Mouse (Mus musculus) neural tube, embryonic 15.5 days (tissue): ENCODE data around the gene Prss29. TPM values are rescaled to one million over a fixed set of nuclear protein-coding genes. Genes with fewer than 3 reads are reported as not detected.

Experiments
- ATAC-seq: fragments of 200-750 bp; cut with Nextera tagmentation; 2 replicates; pipeline ENCODE4 v1.8.0; 2017; ENCODE audit warnings: mild to moderate bottlenecking, moderate TSS enrichment, moderate library complexity; ENCODE audit not compliant: low FRiP score
- H3K27ac ChIP-seq: fragments of 300-500 bp; sonication (generic); replicated peaks from 2 replicates; pipeline ENCODE4 v1.5.1; 2015; ENCODE audit warnings: mild to moderate bottlenecking, inconsistent platforms
- H3K27me3 ChIP-seq: fragments of 300-500 bp; sonication (generic); replicated peaks from 2 replicates; pipeline ENCODE4 v1.6.1; 2015; ENCODE audit warnings: inconsistent platforms
- H3K36me3 ChIP-seq: fragments of 300-500 bp; sonication (generic); 2 replicates; pipeline ENCODE4 v1.6.1; 2015; ENCODE audit warnings: inconsistent platforms
- H3K4me1 ChIP-seq: fragments of 300-500 bp; sonication (generic); 2 replicates; pipeline ENCODE4 v1.6.1; 2015; ENCODE audit warnings: inconsistent platforms
- H3K4me2 ChIP-seq: fragments of 300-500 bp; sonication (generic); 2 replicates; pipeline ENCODE4 v1.6.1; 2015; ENCODE audit warnings: inconsistent platforms, mild to moderate bottlenecking, moderate library complexity
- H3K4me3 ChIP-seq: fragments of 300-500 bp; sonication (generic); replicated peaks from 2 replicates; pipeline ENCODE4 v1.5.1; 2015; ENCODE audit warnings: mild to moderate bottlenecking, inconsistent platforms
- H3K9ac ChIP-seq: fragments of 300-500 bp; sonication (generic); replicated peaks from 2 replicates; pipeline ENCODE4 v1.6.1; 2015; ENCODE audit warnings: mild to moderate bottlenecking, inconsistent platforms
- H3K9me3 ChIP-seq: fragments of 300-500 bp; sonication (generic); replicated peaks from 2 replicates; pipeline ENCODE4 v1.6.1; 2016; ENCODE audit warnings: inconsistent platforms
- WGBS: fragments of 180-500 bp; shearing (Covaris S2); methylation state at CpG from one replicate; pipeline ENCODE4 v1.1.7; 2015; ENCODE audit warnings: mixed read lengths; 5-methylcytosine and 5-hydroxymethylcytosine counted together
- polyA plus RNA-seq: library from polyadenylated mRNA; unstranded; fragments of >200 nt; fragmentation: Nextera tagmentation; extraction: Ambion mirVana; gene quantifications from 2 replicates; pipeline ENCODE4 v1.2.1, GENCODE M21; 2015

The Prss29 gene
- polyA plus RNA-seq, 1 experiment from 2014 or later = not detected

- Histone ChIP-seq H3K27ac (no peak overlapping the region), H3K27me3 (no peaks in the 10 kb centered on the region), H3K9me3 (no peaks in the 10 kb centered on the region), H3K9ac (no peak overlapping the region), H3K4me3 (no peak overlapping the region), H3K4me1 (no peaks in the 10 kb centered on the region), H3K4me2 (no peak overlapping the region), H3K36me3 (no peaks in the 10 kb centered on the region)
- no peak for ATAC-seq
- WGBS = 82% methylated on average over 5 of the region's 5 CpGs
Measured at GRCm38 (mm10) chr17:25293495-25293894, 25.0 kb upstream of the Prss29 start.

- 75% methylated on average over 1 of the region's 1 CpGs for WGBS
- H3K27ac ChIP-seq = no peak overlapping the region
- H3K4me3 ChIP-seq = no peak overlapping the region
- H3K27me3 ChIP-seq = no peaks in the 10 kb centered on the region
- H3K4me1 ChIP-seq = no peaks in the 10 kb centered on the region
- ATAC-seq = no peak
- H3K9me3 ChIP-seq = no peaks in the 10 kb centered on the region
- no peaks in the 10 kb centered on the region for H3K36me3 ChIP-seq
- H3K4me2 ChIP-seq = no peak overlapping the region
- no peak overlapping the region for H3K9ac ChIP-seq
Measured at GRCm38 (mm10) chr17:25294111-25294510, 24.3 kb upstream of the Prss29 start.

GRCm38 (mm10) chr17:25298094-25298493 is 20.4 kb upstream of the Prss29 start, which contains the start of gene Prss34:
Gene Prss34 (plus strand): TSS chr17:25298394.
- no peak for ATAC-seq
- H3K27me3 ChIP-seq = no peaks in the 10 kb centered on the region; the same call in 1 of the 2 replicates
- no peaks in the 10 kb centered on the region for H3K9me3 ChIP-seq
- no peak within 1 kb of the TSS for H3K4me2 ChIP-seq
- no peak within 1 kb of the TSS for H3K27ac ChIP-seq
- no peaks in the 10 kb centered on the region for H3K36me3 ChIP-seq
- 80% methylated on average over 5 of the region's 5 CpGs for WGBS
- H3K4me1 ChIP-seq = no peaks in the 10 kb centered on the region
- no peak within 1 kb of the TSS for H3K4me3 ChIP-seq
- no peak within 1 kb of the TSS for H3K9ac ChIP-seq

GRCm38 (mm10) chr17:25308346-25308745 is 10.1 kb upstream of the Prss29 start, which contains the start of gene Prss28:
Gene Prss28 (plus strand): TSS chr17:25308646.
- Histone ChIP-seq H3K36me3 (no peaks in the 10 kb centered on the region), H3K4me2 (no peak within 1 kb of the TSS), H3K27ac (no peak within 1 kb of the TSS), H3K4me3 (no peak within 1 kb of the TSS), H3K27me3 (no peaks in the 10 kb centered on the region), H3K4me1 (no peaks in the 10 kb centered on the region), H3K9ac (no peak within 1 kb of the TSS), H3K9me3 (no peaks in the 10 kb centered on the region)
- 78% methylated on average over 4 of the region's 4 CpGs for WGBS
- ATAC-seq = no peak

- Histone ChIP-seq H3K9ac (no peak overlapping the region), H3K4me2 (no peak overlapping the region), H3K4me3 (no peak overlapping the region), H3K27me3 (peaks cover 2% of the 10 kb centered on the region; the same call in 1 of the 2 replicates), H3K27ac (no peak overlapping the region), H3K36me3 (no peaks in the 10 kb centered on the region), H3K4me1 (no peaks in the 10 kb centered on the region), H3K9me3 (no peaks in the 10 kb centered on the region)
- WGBS = 93% methylated on average over 8 of the region's 8 CpGs
- ATAC-seq = no peak
Measured at GRCm38 (mm10) chr17:25320819-25321218, 2.4 kb downstream of the Prss29 start.

GRCm38 (mm10) chr17:25322930-25323329 is 4.5 kb downstream of the Prss29 start:
- peaks cover 2% of the 10 kb centered on the region; the same call in 1 of the 2 replicates for H3K27me3 ChIP-seq
- H3K9ac ChIP-seq = no peak overlapping the region
- H3K36me3 ChIP-seq = no peaks in the 10 kb centered on the region
- no peaks in the 10 kb centered on the region for H3K9me3 ChIP-seq
- no peak overlapping the region for H3K4me2 ChIP-seq
- no peak for ATAC-seq
- 20% methylated on average over 2 of the region's 2 CpGs for WGBS
- no peak overlapping the region for H3K27ac ChIP-seq
- no peaks in the 10 kb centered on the region for H3K4me1 ChIP-seq
- no peak overlapping the region for H3K4me3 ChIP-seq

- no peak for ATAC-seq
- Histone ChIP-seq H3K4me1 (no peaks in the 10 kb centered on the region), H3K4me3 (no peak overlapping the region), H3K9me3 (no peaks in the 10 kb centered on the region), H3K36me3 (no peaks in the 10 kb centered on the region), H3K4me2 (no peak overlapping the region), H3K27ac (no peak overlapping the region), H3K27me3 (peaks cover 24% of the 10 kb centered on the region), H3K9ac (no peak overlapping the region)
- 78% methylated on average over 9 of the region's 9 CpGs for WGBS
Measured at GRCm38 (mm10) chr17:25332321-25332720, 13.9 kb downstream of the Prss29 start.

- no peaks in the 10 kb centered on the region for H3K4me1 ChIP-seq
- no peak overlapping the region for H3K4me2 ChIP-seq
- H3K4me3 ChIP-seq = no peak overlapping the region
- H3K36me3 ChIP-seq = no peaks in the 10 kb centered on the region
- H3K27ac ChIP-seq = no peak overlapping the region
- no peak overlapping the region for H3K9ac ChIP-seq
- ATAC-seq = no peak
- no peaks in the 10 kb centered on the region for H3K9me3 ChIP-seq
- H3K27me3 ChIP-seq = peaks cover 24% of the 10 kb centered on the region
- WGBS = 0% methylated on average over 8 of the region's 8 CpGs
Measured at GRCm38 (mm10) chr17:25333943-25334342, 15.5 kb downstream of the Prss29 start.

- WGBS = 86% methylated on average over 4 of the region's 4 CpGs
Measured at GRCm38 (mm10) chr17:25338218-25338617, 19.8 kb downstream of the Prss29 start.

GRCm38 (mm10) chr17:25340003-25340402 is 21.5 kb downstream of the Prss29 start:
- Histone ChIP-seq H3K4me2 (no peak overlapping the region), H3K27me3 (peaks cover 6% of the 10 kb centered on the region; the same call in 1 of the 2 replicates), H3K9ac (no peak overlapping the region), H3K4me3 (no peak overlapping the region), H3K9me3 (no peaks in the 10 kb centered on the region), H3K27ac (no peak overlapping the region), H3K36me3 (no peaks in the 10 kb centered on the region), H3K4me1 (no peaks in the 10 kb centered on the region)
- 88% methylated on average over 6 of the region's 6 CpGs for WGBS
- no peak for ATAC-seq

More at GRCm38 (mm10) chr17:25338218-25338617, 19.8 kb downstream of the Prss29 start:
- Histone ChIP-seq H3K4me3 (no peak overlapping the region), H3K27me3 (peaks cover 13% of the 10 kb centered on the region), H3K4me2 (no peak overlapping the region), H3K36me3 (no peaks in the 10 kb centered on the region), H3K9me3 (no peaks in the 10 kb centered on the region), H3K27ac (no peak overlapping the region), H3K9ac (no peak overlapping the region), H3K4me1 (no peaks in the 10 kb centered on the region)
- no peak for ATAC-seq

- no peak overlapping the region for H3K4me3 ChIP-seq
- no peak overlapping the region for H3K4me2 ChIP-seq
Measured at GRCm38 (mm10) chr17:25341490-25341889, 23.0 kb downstream of the Prss29 start.

GRCm38 (mm10) chr17:25345462-25345861 is 27.0 kb downstream of the Prss29 start, which contains the start of gene Tpsab1:
Gene Tpsab1 (minus strand): TSS chr17:25345562.
- no peaks in the 10 kb centered on the region for H3K9me3 ChIP-seq
- no peak within 1 kb of the TSS for H3K4me3 ChIP-seq
- ATAC-seq = no peak
- H3K9ac ChIP-seq = no peak within 1 kb of the TSS
- WGBS = 91% methylated on average over 4 of the region's 4 CpGs
- H3K4me2 ChIP-seq = no peak within 1 kb of the TSS
- H3K27me3 ChIP-seq = no peaks in the 10 kb centered on the region; the same call in 1 of the 2 replicates
- no peak within 1 kb of the TSS for H3K27ac ChIP-seq
- no peaks in the 10 kb centered on the region for H3K4me1 ChIP-seq
- no peaks in the 10 kb centered on the region for H3K36me3 ChIP-seq

More at GRCm38 (mm10) chr17:25341490-25341889, 23.0 kb downstream of the Prss29 start:
- no peak overlapping the region for H3K27ac ChIP-seq
- ATAC-seq = no peak
- H3K9ac ChIP-seq = no peak overlapping the region
- no peaks in the 10 kb centered on the region for H3K9me3 ChIP-seq
- H3K36me3 ChIP-seq = no peaks in the 10 kb centered on the region
- 61% methylated on average over 3 of the region's 3 CpGs for WGBS
- H3K27me3 ChIP-seq = peaks cover 5% of the 10 kb centered on the region; the same call in 1 of the 2 replicates
- H3K4me1 ChIP-seq = no peaks in the 10 kb centered on the region
